Mouse (Mus musculus) liver, embryonic 11.5 days (tissue): ENCODE results near the gene Cacnb3. TPM values are rescaled to one million over a fixed set of nuclear protein-coding genes. Genes with fewer than 3 reads are reported as not detected.
A peak's percentile ranks its signal among the peaks of the same experiment; 100 is the strongest.

Source experiments
- ATAC-seq: fragments of 200-750 bp; cut with Nextera tagmentation; replicated peaks from 2 replicates; pipeline ENCODE4 v1.8.0; 2017; ENCODE audit warnings: moderate number of reproducible peaks, mild to moderate bottlenecking, moderate TSS enrichment, moderate library complexity; ENCODE audit not compliant: low FRiP score
- DNase-seq: peaks from one replicate; pipeline ENCODE4 v3.0.0-alpha.2; 2017; ENCODE audit warnings: low spot score
- H3K27ac ChIP-seq: fragments of 300-500 bp; sonication (generic); 2 replicates; pipeline ENCODE4 v1.5.1; 2014; ENCODE audit warnings: mild to moderate bottlenecking, low read depth, low read length, control low read depth
- H3K27me3 ChIP-seq: fragments of 300-500 bp; sonication (generic); replicated peaks from 2 replicates; pipeline ENCODE4 v1.6.1; 2014; ENCODE audit warnings: low read length, mixed read lengths; ENCODE audit not compliant: control insufficient read depth, insufficient read depth
- H3K36me3 ChIP-seq: fragments of 300-500 bp; sonication (generic); 2 replicates; pipeline ENCODE4 v1.6.1; 2014; ENCODE audit warnings: mild to moderate bottlenecking, low read length, moderate library complexity, mixed read lengths; ENCODE audit not compliant: control insufficient read depth, insufficient read depth
- H3K4me1 ChIP-seq: fragments of 300-500 bp; sonication (generic); replicated peaks from 2 replicates; pipeline ENCODE4 v1.6.1; 2014; ENCODE audit warnings: low read length, mixed read lengths; ENCODE audit not compliant: control insufficient read depth, insufficient read depth
- H3K4me2 ChIP-seq: fragments of 300-500 bp; sonication (generic); 2 replicates; pipeline ENCODE4 v1.6.1; 2014; ENCODE audit warnings: mild to moderate bottlenecking, control low read depth, moderate library complexity
- H3K4me3 ChIP-seq: fragments of 300-500 bp; sonication (generic); 2 replicates; pipeline ENCODE4 v1.5.1; 2014; ENCODE audit warnings: low read depth, low read length, control low read depth
- H3K9ac ChIP-seq: fragments of 300-500 bp; sonication (generic); 2 replicates; pipeline ENCODE4 v1.6.1; 2014; ENCODE audit warnings: low read depth, low read length, control low read depth
- H3K9me3 ChIP-seq: fragments of 300-500 bp; sonication (generic); 2 replicates; pipeline ENCODE4 v1.6.1; 2016; ENCODE audit warnings: low read length, inconsistent platforms, mixed read lengths; ENCODE audit not compliant: control insufficient read depth
- WGBS: fragments of 180-500 bp; shearing (Covaris S2); extraction: QIAGEN DNeasy Blood & Tissue Kit; methylation state at CpG from one replicate; pipeline ENCODE4 v1.1.7; 2014; 5-methylcytosine and 5-hydroxymethylcytosine counted together
- polyA plus RNA-seq: library from polyadenylated mRNA; unstranded; fragments of >200 nt; fragmentation: Nextera tagmentation; extraction: Ambion mirVana; gene quantifications from 2 replicates; pipeline ENCODE4 v1.2.1, GENCODE M21; 2014

The Cacnb3 gene
- polyA plus RNA-seq, 1 experiment from 2014 or later = 13.2 TPM

DNA sequence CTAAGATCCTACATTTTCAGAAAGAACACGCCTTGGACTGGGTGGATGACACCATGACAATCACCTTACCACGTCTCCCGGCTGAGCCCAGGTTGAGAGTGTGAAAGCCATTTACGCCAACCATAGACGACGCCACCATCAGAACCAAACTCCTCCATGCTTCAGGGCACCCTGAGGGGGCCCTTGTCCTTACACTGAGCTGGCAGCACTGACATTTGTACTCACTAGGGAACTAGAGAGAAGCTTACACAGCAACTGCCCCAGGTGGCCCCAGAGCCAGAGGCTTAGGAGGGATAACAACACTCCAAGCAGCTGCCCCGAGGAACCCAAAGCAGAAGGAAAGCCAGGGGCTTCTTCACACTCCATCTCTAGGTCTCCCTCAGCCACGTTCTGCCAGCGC, 23.9 kb upstream of the Cacnb3 start:
- no peaks in the 10 kb centered on the region for H3K9me3 ChIP-seq
- 63% methylated on average over 9 of the region's 9 CpGs for WGBS

DNA sequence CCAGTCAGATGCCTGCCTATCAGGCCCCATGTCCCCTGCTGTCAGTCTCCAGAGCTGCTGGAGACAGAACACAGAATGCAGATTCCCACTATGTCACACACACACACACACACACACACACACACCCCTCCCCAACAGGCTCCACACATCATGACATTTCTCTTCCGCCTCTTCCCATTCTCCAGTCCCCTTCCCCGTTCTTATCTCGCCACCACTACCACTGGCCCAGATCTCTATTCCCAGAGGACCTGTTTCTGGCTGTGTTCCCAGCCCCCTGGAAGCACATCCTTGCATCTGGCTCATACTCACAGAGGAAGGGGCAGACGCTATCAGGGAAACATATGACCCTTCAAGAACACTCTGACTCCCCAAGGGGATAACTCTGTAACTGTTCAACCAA, 23.1 kb upstream of the Cacnb3 start:
- ATAC-seq (no peak), DNase-seq (no peak)
- H3K4me2 ChIP-seq = peak overlapping the region; percentile 93
- H3K36me3 ChIP-seq = peaks cover 18% of the 10 kb centered on the region
- H3K4me3 ChIP-seq = peak overlapping the region; percentile 84
- peak overlapping the region; percentile 91 for H3K9ac ChIP-seq
- WGBS = 31% methylated on average over 4 of the region's 4 CpGs
- no peaks in the 10 kb centered on the region for H3K27me3 ChIP-seq
- no peaks in the 10 kb centered on the region for H3K9me3 ChIP-seq
- H3K4me1 ChIP-seq = peaks cover 58% of the 10 kb centered on the region
- peak overlapping the region; percentile 93 for H3K27ac ChIP-seq

More for the DNA sequence above, 23.9 kb upstream of the Cacnb3 start:
- ATAC-seq (no peak), DNase-seq (no peak)
- Histone ChIP-seq H3K27me3 (no peaks in the 10 kb centered on the region), H3K4me3 (peak overlapping the region; percentile 84), H3K4me2 (peak overlapping the region; percentile 93), H3K4me1 (peaks cover 66% of the 10 kb centered on the region), H3K27ac (peak overlapping the region; percentile 93), H3K36me3 (peaks cover 18% of the 10 kb centered on the region), H3K9ac (peak overlapping the region; percentile 10)

DNA sequence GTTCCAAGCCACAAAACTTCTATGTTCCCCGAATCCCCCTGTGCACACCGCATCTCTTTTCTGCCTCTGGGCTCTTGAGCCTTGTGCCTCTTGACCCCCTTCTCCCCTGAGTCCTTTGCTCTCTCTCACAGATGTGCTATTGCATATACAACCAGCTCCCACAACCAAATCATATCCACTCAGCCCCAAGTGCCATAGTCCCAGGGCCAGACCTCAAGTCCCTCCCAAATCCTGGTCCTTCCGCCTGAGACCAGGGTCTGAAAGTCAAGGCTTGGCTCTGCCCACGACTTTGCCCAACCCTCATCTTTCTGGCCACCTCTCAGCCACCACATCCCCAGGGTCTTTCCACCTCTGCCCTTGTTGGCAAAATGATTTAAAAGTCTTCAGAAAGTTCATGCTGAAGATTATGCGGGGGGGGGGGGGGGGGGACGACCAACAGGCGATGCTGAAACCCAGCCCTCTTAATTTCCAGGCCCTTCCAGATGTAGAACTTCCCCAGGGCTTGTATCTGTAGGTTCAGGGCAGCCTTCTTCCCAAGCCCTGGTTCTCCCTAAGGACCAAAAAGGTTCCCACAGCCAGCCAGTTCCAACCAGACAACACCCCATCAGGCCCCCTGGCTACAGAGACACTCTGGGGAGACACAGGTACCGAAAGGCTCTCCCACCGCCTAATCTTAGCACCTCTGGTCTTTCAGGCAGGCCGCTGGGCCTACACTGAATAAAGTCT, 22.4 kb upstream of the Cacnb3 start:
- no peak for ATAC-seq
- 27% methylated on average over 9 of the region's 10 CpGs for WGBS

DNA sequence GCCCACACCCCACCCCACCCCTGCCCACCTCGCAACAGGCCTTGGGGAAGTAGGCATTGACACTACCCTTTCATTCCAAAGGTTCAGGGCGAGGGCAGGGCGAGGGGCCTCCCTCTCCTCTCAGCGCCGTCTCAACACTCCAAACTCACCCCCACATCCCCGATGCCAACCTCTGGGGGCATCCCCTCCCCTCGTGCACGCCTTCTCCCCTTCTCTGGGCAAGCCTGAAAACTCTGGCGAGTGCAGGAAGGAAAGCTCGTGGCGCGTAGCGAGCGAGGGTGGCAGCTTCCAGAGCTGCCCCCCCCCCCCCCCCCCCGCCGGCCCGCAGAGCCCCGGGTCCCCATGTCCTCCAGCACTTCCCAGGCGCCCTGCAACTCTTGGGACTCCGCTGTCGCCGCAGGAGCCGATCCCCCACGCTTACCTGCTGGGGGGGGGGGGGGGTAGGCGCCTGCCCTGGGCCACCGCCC, 21.8 kb upstream of the Cacnb3 start:
- no peaks in the 10 kb centered on the region for H3K27me3 ChIP-seq
- whole genome bisulfite sequencing = under 1% methylated on average over 19 of the region's 26 CpGs
- peaks cover 9% of the 10 kb centered on the region for H3K36me3 ChIP-seq
- H3K9me3 ChIP-seq = no peaks in the 10 kb centered on the region
- ATAC-seq = peak; percentile 1; the same call in 1 of the 2 replicates
- peak overlapping the region; percentile 91 for H3K9ac ChIP-seq
- peak overlapping the region; percentile 84 for H3K4me3 ChIP-seq
- peaks cover 46% of the 10 kb centered on the region for H3K4me1 ChIP-seq
- peak; percentile 53 for DNase-seq
- peak overlapping the region; percentile 93 for H3K4me2 ChIP-seq
- H3K27ac ChIP-seq = peak overlapping the region; percentile 93

More for the DNA sequence above, 22.4 kb upstream of the Cacnb3 start:
- Histone ChIP-seq H3K9ac (peak overlapping the region; percentile 91), H3K9me3 (no peaks in the 10 kb centered on the region), H3K4me3 (peak overlapping the region; percentile 84), H3K27ac (peak overlapping the region; percentile 93), H3K36me3 (peaks cover 14% of the 10 kb centered on the region), H3K4me2 (peak overlapping the region; percentile 93), H3K4me1 (peaks cover 52% of the 10 kb centered on the region), H3K27me3 (no peaks in the 10 kb centered on the region)
- DNase-seq = no peak

DNA sequence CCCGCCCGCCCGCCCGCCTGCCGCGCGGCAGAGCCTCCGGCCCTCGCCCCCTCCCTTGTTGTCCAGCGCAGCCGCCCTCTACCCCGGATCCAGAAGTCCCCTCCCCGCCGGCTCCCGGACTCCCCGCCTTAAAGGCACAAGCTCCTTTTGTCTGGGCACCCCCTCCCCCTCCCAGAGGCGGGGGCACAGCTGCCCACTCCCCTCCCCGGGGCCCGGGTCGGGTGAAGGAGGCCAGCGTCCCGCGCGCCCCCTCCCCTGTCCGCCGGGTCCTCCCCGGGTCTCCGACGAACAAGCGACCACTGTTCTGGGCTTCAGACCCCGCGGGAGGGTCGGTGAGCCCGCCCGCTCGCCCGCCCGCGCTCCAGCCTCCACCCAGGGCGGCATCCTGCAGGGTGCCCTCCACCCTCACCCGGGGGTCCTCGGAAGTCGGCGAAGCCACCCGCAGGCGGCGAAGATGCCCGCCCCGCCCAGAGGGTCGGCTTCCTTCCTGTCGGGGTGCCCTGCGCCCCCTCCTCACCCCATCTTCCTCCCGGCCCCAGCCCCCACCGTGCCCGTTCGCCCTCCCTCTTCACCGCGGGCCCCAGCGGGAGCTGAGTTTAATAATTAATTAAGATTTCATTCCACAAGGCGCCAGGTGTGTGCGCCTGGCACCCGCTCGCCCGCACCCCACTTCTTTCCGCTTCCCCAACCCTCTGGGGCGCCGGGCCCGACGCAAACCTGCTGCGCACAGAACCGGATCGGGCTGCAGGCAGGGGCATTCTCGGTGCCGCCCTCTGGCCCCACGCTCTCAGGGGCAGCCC, 21.1 kb upstream of the Cacnb3 start, which contains the start of gene Adcy6:
TSS of gene Adcy6 (minus strand) at position 746 of the 800 bp plus-strand sequence.
- Histone ChIP-seq H3K27ac (peak within 1 kb of the TSS; percentile 93), H3K36me3 (peaks cover 2% of the 10 kb centered on the region; the same call in 1 of the 2 replicates), H3K4me3 (peak within 1 kb of the TSS; percentile 84), H3K4me2 (peak within 1 kb of the TSS; percentile 93), H3K9ac (peak within 1 kb of the TSS; percentile 91), H3K9me3 (no peaks in the 10 kb centered on the region), H3K4me1 (peaks cover 40% of the 10 kb centered on the region), H3K27me3 (no peaks in the 10 kb centered on the region)
- WGBS = 1% methylated on average over 59 of the region's 75 CpGs
- ATAC-seq = peak; percentile 50
- peak; percentile 81 for DNase-seq

DNA sequence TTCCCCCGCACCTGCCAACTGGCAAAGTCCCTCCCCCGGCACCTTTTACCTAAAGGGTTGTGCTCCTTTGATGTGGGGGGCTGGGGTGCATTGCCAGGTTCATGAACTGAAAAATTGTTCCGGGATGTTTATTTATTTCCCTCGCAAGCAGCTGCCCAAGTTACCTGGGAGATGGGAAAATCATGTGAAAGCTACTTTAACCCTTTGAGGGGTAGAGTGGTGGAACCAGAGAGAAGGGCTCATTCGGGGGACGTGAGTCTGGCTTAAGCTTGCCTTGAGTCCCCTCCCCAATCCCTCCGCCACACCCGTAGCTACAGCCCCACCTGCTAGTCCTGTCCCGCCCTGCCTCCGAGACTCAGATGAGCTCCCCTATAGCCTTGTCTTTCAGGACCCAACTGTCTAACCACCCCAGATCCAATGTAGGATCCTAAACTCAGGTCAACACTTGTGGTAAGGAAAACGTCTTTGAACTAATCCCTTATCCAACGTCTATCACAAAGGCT, 20.5 kb upstream of the Cacnb3 start:
- no peaks in the 10 kb centered on the region for H3K27me3 ChIP-seq
- H3K4me1 ChIP-seq = peaks cover 38% of the 10 kb centered on the region
- WGBS = 8% methylated on average over 12 of the region's 12 CpGs
- DNase-seq = no peak
- no peaks in the 10 kb centered on the region for H3K36me3 ChIP-seq
- H3K4me3 ChIP-seq = peak overlapping the region; percentile 84
- H3K9ac ChIP-seq = peak overlapping the region; percentile 91
- ATAC-seq = no peak
- peak overlapping the region; percentile 93; the same call in 1 of the 2 replicates for H3K27ac ChIP-seq
- peak overlapping the region; percentile 93 for H3K4me2 ChIP-seq
- no peaks in the 10 kb centered on the region for H3K9me3 ChIP-seq

DNA sequence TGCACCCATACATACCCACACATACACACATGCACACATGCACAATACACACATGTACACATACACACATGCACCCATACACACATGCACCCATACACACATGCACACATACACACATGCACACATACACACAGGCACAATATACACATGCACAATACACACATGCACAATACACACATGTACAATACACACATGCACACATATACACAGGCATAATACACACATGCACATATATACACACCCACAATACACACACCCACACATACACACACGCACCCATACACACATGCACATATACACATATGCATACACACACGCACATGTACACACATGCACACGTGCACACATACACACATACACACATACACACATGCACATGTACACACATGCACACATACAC, 18.4 kb upstream of the Cacnb3 start:
- Histone ChIP-seq H3K27me3 (0 out of 2 replicates have a peak, but pooled peaks cover 2% of the 10 kb centered on the region), H3K9me3 (no peaks in the 10 kb centered on the region), H3K4me3 (no peak overlapping the region), H3K4me1 (peaks cover 20% of the 10 kb centered on the region), H3K4me2 (no peak overlapping the region), H3K36me3 (no peaks in the 10 kb centered on the region), H3K27ac (no peak overlapping the region), H3K9ac (no peak overlapping the region)
- WGBS = 93% methylated on average over 3 of the region's 3 CpGs
- DNase-seq (no peak), ATAC-seq (no peak)

DNA sequence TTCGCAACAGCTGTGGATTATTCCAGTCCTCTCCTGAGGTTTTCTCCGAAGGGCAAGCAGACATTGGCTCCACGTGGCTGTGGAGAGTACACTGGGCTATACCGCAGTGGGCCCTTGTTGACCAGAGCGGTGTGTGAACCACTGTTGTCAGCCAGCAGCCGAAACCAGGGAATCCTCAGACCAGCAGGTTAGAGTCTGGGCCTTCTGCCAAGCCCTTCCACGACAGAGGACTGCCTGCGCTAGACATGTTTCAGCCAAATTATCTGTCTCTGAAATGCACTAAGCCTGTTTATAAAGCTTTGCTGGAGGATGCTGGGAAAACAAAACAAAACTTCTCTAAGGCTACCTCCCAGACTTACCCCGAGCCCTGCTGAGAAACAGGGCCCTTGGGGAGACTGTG, 16.1 kb upstream of the Cacnb3 start:
- Histone ChIP-seq H3K4me2 (no peak overlapping the region), H3K9me3 (no peaks in the 10 kb centered on the region), H3K36me3 (no peaks in the 10 kb centered on the region), H3K9ac (no peak overlapping the region), H3K27me3 (0 out of 2 replicates have a peak, but pooled peaks cover 2% of the 10 kb centered on the region), H3K4me1 (peaks cover 8% of the 10 kb centered on the region), H3K4me3 (no peak overlapping the region), H3K27ac (no peak overlapping the region)
- ATAC-seq (no peak), DNase-seq (no peak)
- WGBS = 76% methylated on average over 9 of the region's 9 CpGs
